Mouse (Mus musculus) monocyte, adult 5-6 weeks (primary cell): ENCODE results near the gene Fat3. TPM values are rescaled to one million over a fixed set of nuclear protein-coding genes. Genes with fewer than 3 reads are reported as not detected.

Experiments
- ATAC-seq: fragments of 153-309, 156-312 bp; replicated peaks from 2 replicates; pipeline ENCODE4 v1.8.0; 2017; ENCODE audit warnings: mild to moderate bottlenecking; ENCODE audit not compliant: low TSS enrichment, insufficient number of reproducible peaks, severe bottlenecking, poor library complexity, low FRiP score
- total RNA-seq: library from RNA; stranded (forward); fragments of 200-1000, 200-491, 200-594 nt; gene quantifications from 3 replicates; pipeline ENCODE4 v1.2.3, GENCODE M21; 2017

Fat3 gene
- total RNA-seq, 1 experiment from 2014 or later = not detected

GRCm38 (mm10) chr9:16272810-16273209 lies 228.3 kb downstream of the Fat3 start:
- ATAC-seq = no peak

- ATAC-seq = no peak
These were observed 230.3 kb downstream of the Fat3 start for GRCm38 (mm10) chr9:16270768-16271114.

- ATAC-seq = no peak
These were observed 230.9 kb downstream of the Fat3 start for GRCm38 (mm10) chr9:16270056-16270767.

GRCm38 (mm10) chr9:16265519-16265918 lies 235.6 kb downstream of the Fat3 start:
- no peak for ATAC-seq

GRCm38 (mm10) chr9:16257241-16257840 lies 243.7 kb downstream of the Fat3 start:
- ATAC-seq = no peak

GRCm38 (mm10) chr9:16256577-16257207 lies 244.4 kb downstream of the Fat3 start:
- no peak for ATAC-seq

- no peak for ATAC-seq
These were observed 254.3 kb downstream of the Fat3 start for GRCm38 (mm10) chr9:16246741-16247140.

- ATAC-seq = no peak
These were observed 269.5 kb downstream of the Fat3 start for GRCm38 (mm10) chr9:16231575-16231974.

GRCm38 (mm10) chr9:16228919-16229318 lies 272.2 kb downstream of the Fat3 start:
- no peak for ATAC-seq

- ATAC-seq = no peak
These were observed 273.7 kb downstream of the Fat3 start for GRCm38 (mm10) chr9:16227398-16227797.

- ATAC-seq = no peak
These were observed 274.5 kb downstream of the Fat3 start for GRCm38 (mm10) chr9:16226545-16226944.

GRCm38 (mm10) chr9:16221885-16222284 lies 279.2 kb downstream of the Fat3 start:
- ATAC-seq = no peak

GRCm38 (mm10) chr9:16216235-16216634 lies 284.9 kb downstream of the Fat3 start:
- peak; percentile 54 for ATAC-seq

GRCm38 (mm10) chr9:16214731-16215681 lies 286.1 kb downstream of the Fat3 start:
- ATAC-seq = peak; percentile 96

GRCm38 (mm10) chr9:16213324-16213723 lies 287.8 kb downstream of the Fat3 start:
- ATAC-seq = no peak

GRCm38 (mm10) chr9:16212628-16213027 lies 288.5 kb downstream of the Fat3 start:
- ATAC-seq = no peak

GRCm38 (mm10) chr9:16212163-16212562 lies 288.9 kb downstream of the Fat3 start:
- no peak for ATAC-seq

GRCm38 (mm10) chr9:16211468-16211867 lies 289.6 kb downstream of the Fat3 start:
- no peak for ATAC-seq

GRCm38 (mm10) chr9:16202296-16202695 lies 298.8 kb downstream of the Fat3 start:
- no peak for ATAC-seq
